Mouse (Mus musculus) kidney, postnatal 36 days (tissue): Measurements from ENCODE around the gene A730071L15Rik.
A peak's percentile ranks its signal among the peaks of the same experiment; 100 is the strongest.

ENCODE experiments used
- DNase-seq, 2 experiments: peaks; one replicate each; pipeline ENCODE4 v3.0.0; 2021 to 2022; ENCODE audit warnings: mixed read lengths in 2 of 2

The A730071L15Rik gene

GRCm38 (mm10) chr11:6199410-6200086, at the start of gene A730071L15Rik:
A730071L15Rik (plus strand) TSS chr11:6200029.
- DNase-seq: peak in 1 of 2 experiments; percentile 19

DNA sequence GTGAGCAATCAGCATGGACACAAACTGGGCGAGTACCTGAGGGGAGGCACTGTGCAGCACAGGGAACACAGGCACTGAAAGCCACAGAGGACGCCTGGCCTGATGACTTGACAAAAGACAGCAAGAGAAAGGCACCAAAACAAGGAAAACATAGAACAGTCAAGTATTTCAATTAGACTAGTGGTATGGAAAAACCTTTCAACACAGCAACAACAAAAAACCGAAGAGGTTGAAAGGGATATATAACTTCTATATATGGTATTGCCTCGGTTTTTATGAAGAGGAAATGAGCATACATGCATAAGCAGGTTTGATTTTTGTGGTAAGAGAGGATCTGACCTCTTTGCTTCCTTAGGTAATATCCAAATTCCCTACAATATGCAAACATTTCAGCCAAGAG, 47.0 kb upstream of the A730071L15Rik start:
- DNase-seq: no peak

GRCm38 (mm10) chr11:6154211-6154701, 45.6 kb upstream of the A730071L15Rik start:
- DNase-seq: no peak

GRCm38 (mm10) chr11:6156651-6157050, 43.2 kb upstream of the A730071L15Rik start:
- peak in 1 of 2 experiments; percentile 27 for DNase-seq

GRCm38 (mm10) chr11:6157119-6157518, 42.7 kb upstream of the A730071L15Rik start:
- no peak for DNase-seq

GRCm38 (mm10) chr11:6158515-6158914, 41.3 kb upstream of the A730071L15Rik start:
- no peak for DNase-seq

- no peak for DNase-seq
Observed at GRCm38 (mm10) chr11:6159704-6160275, 40.0 kb upstream of the A730071L15Rik start.

- DNase-seq: no peak
Observed at GRCm38 (mm10) chr11:6160663-6161271, 39.1 kb upstream of the A730071L15Rik start.

- DNase-seq: no peak
Observed at GRCm38 (mm10) chr11:6161549-6161948, 38.3 kb upstream of the A730071L15Rik start.

DNA sequence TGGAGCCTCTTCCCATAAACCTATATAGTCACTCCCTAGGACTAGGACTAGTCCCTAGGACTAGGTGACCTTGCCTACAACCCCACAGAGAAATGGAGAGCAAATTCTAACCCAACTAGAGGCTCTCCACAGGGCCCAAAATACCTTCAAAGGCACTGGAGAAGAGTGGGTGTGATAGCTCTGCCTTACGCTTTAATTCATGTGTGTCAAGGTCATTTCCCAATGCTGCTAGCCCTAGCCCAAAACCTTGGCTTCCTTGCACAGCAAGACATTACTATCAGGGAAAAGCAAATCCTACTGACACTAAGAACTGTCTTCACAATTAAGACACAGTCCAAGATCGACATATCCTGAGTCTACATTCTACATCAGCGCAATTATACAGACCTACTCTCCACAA, 36.8 kb upstream of the A730071L15Rik start:
- DNase-seq: no peak

GRCm38 (mm10) chr11:6163706-6164105, 36.1 kb upstream of the A730071L15Rik start:
- DNase-seq: no peak

DNA sequence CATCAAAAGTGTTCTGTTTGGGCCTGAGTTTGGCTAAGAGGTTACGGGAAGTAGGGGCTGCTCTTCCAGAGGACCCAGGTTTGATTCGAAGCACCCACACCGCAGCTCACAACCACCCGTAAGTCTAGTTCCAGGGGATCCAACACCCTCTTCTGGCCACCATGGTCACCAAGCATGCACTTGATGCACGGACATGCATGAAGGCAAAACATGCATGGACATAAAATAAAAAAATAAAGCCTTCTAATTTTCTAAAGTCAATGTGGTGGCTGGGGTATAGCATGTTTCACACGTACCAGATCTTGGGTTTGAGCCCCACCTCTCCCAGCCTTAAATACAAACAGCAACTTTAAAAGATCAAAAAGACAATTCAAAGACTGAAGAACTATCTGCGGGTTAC, 35.0 kb upstream of the A730071L15Rik start:
- no peak for DNase-seq

DNA sequence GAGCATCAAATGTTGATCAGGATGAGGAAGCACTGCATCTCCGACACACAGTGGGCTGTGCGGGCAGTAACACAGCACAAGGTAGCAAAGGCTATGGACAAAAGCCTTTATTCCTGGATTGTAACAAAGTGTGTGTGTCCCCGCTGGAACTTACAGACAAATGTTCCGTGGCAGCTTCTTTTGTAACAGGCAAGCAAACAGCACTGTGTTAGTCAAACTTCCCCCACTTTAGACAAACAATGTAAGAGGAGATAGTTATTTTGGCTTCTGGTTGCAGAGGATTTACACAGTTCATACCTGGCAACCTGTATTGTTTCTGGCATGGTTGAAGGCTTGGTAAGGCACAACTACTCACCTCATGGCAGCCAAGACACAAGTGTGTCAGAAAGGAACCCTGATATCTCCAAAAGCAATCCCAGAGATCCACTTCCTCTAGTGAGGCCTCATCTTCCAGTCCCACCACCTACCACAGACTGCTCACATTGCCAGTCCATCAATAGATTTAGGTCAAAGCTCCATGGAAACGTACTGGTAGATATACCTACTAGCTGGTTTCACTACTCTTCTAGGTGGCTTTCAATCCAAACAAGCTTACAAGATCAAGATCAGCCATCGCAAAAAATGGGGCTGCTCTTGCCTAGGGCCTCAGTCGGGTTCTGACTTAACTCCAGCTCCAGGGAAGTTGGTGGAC, 34.3 kb upstream of the A730071L15Rik start:
- no peak for DNase-seq

DNA sequence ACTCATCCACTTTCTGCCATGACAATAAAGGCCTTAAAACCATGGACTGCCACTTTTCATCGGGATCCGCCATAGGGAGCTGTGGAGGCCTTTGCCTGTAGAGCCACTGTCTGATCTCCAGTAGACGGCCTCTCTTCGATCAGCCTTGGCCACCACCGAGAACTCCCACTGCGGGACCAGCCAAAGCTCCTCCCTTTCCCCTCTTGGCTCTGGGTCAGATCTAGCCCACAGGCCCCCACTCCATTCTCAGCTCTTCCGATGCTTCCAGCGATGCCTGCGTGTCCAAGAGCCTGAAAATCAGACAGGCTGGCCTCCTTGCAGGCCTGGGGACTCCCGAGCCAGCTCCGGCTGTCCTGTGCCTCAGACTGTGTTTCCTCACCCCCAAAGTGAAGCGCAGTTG, 33.5 kb upstream of the A730071L15Rik start:
- DNase-seq: no peak

GRCm38 (mm10) chr11:6169041-6169663, 30.7 kb upstream of the A730071L15Rik start:
- no peak for DNase-seq

- DNase-seq: no peak
Observed at GRCm38 (mm10) chr11:6174719-6175118, 25.1 kb upstream of the A730071L15Rik start.

- no peak for DNase-seq
Observed at GRCm38 (mm10) chr11:6175506-6175905, 24.3 kb upstream of the A730071L15Rik start.

- no peak for DNase-seq
Observed at GRCm38 (mm10) chr11:6177781-6178420, 21.9 kb upstream of the A730071L15Rik start.

GRCm38 (mm10) chr11:6178673-6179166, 21.1 kb upstream of the A730071L15Rik start:
- DNase-seq: no peak

DNA sequence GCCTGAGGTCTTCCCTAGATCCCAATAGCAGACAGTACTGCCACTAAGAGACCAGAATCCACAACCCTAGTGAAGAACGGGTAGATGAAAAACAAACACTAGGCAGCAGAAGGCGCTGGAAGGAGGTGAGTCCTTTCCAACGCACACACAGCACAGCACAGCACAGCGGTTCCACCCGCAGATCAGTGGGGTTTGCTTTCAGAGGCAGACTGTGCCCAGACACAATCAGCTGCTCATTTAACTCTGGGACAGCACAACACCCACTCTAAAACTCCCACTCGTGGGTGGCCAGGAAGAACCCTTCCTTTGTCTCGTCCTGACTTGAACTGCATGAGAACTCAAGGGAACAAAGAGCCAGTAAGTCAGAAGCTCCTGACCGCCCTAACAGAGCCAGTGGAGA, 20.6 kb upstream of the A730071L15Rik start:
- DNase-seq: no peak

- DNase-seq: no peak
Observed at GRCm38 (mm10) chr11:6180811-6181399, 18.9 kb upstream of the A730071L15Rik start.

GRCm38 (mm10) chr11:6183246-6183645, 16.6 kb upstream of the A730071L15Rik start:
- no peak for DNase-seq
